Mouse (Mus musculus) stomach, postnatal 0 days (tissue): ENCODE measurements around the gene Plekha8. TPM values are rescaled to one million over a fixed set of nuclear protein-coding genes. Genes with fewer than 3 reads are reported as not detected.

Experiments
- ATAC-seq: fragments of 200-750 bp; cut with Nextera tagmentation; 2 replicates; pipeline ENCODE4 v1.8.0; 2017; ENCODE audit not compliant: low FRiP score, low TSS enrichment
- DNase-seq: peaks from one replicate; pipeline ENCODE4 v3.0.0-alpha.2; 2016; ENCODE audit warnings: low spot score
- H3K27ac ChIP-seq: fragments of 300-500 bp; sonication (generic); replicated peaks from 2 replicates; pipeline ENCODE4 v1.5.1; 2014; ENCODE audit warnings: mild to moderate bottlenecking, control low read depth
- H3K27me3 ChIP-seq: fragments of 300-500 bp; sonication (generic); 2 replicates; pipeline ENCODE4 v1.6.1; 2014; ENCODE audit warnings: low read length; ENCODE audit not compliant: control insufficient read depth, insufficient read depth
- H3K36me3 ChIP-seq: fragments of 300-500 bp; sonication (generic); 2 replicates; pipeline ENCODE4 v1.6.1; 2014; ENCODE audit warnings: low read length, mixed read lengths; ENCODE audit not compliant: control insufficient read depth, insufficient read depth
- H3K4me1 ChIP-seq: fragments of 300-500 bp; sonication (generic); replicated peaks from 2 replicates; pipeline ENCODE4 v1.6.1; 2014; ENCODE audit warnings: antibody characterized with exemption; ENCODE audit not compliant: control insufficient read depth, insufficient read depth
- H3K4me2 ChIP-seq: fragments of 300-500 bp; sonication (generic); replicated peaks from 2 replicates; pipeline ENCODE4 v1.6.1; 2014; ENCODE audit warnings: low read depth, mild to moderate bottlenecking, control low read depth, moderate library complexity
- H3K4me3 ChIP-seq: fragments of 300-500 bp; sonication (generic); 2 replicates; pipeline ENCODE4 v1.5.1; 2014; ENCODE audit warnings: low read depth, low read length, control low read depth
- H3K9ac ChIP-seq: fragments of 300-500 bp; sonication (generic); 2 replicates; pipeline ENCODE4 v1.6.1; 2014; ENCODE audit warnings: mild to moderate bottlenecking, low read length, control low read depth, mixed read lengths
- H3K9me3 ChIP-seq: fragments of 300-500 bp; sonication (generic); 2 replicates; pipeline ENCODE4 v1.6.1; 2016; ENCODE audit warnings: low read length; ENCODE audit not compliant: control insufficient read depth
- CTCF ChIP-seq: IDR thresholded peaks from 2 replicates; pipeline ENCODE4 v1.5.1; 2016; ENCODE audit warnings: antibody characterized with exemption, low read depth, mild to moderate bottlenecking, moderate library complexity
- EP300 ChIP-seq: optimal IDR thresholded peaks from 2 replicates; pipeline ENCODE3; 2016; ENCODE audit warnings: antibody characterized with exemption
- WGBS: fragments of 180-500 bp; shearing (Covaris S2); extraction: QIAGEN DNeasy Blood & Tissue Kit; methylation state at CpG from one replicate; pipeline ENCODE4 v1.1.7; 2014; 5-methylcytosine and 5-hydroxymethylcytosine counted together
- polyA plus RNA-seq: library from polyadenylated mRNA; unstranded; fragments of >200 nt; fragmentation: Nextera tagmentation; extraction: Ambion mirVana; gene quantifications from 2 replicates; pipeline ENCODE4 v1.2.1, GENCODE M21; 2015

Gene Plekha8
- polyA plus RNA-seq, 1 experiment from 2014 or later, result 5.4 TPM

DNA sequence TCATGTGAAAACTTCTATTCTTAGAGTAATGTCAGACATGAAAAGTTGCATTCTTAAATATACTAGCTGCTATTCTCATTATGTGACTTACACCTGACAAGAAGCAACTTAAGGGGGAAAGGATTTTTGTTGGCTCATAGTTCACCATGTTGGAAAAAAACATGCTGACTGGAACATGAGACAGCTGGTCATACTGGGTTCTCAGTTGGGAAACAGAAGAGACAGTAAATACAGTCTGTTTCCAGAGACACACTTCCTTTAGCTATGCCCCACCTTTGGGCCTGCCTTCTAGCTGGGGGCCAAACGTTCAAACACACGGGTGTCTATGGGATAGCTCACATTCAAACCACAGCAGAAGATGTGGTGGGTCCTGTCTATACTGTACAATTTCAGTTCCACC is 41.3 kb upstream of the Plekha8 start:
- 77% methylated on average over 2 of the region's 2 CpGs for WGBS
- TF ChIP-seq EP300 (no peak), CTCF (no peak)
- ATAC-seq, result no peak
- no peaks in the 10 kb centered on the region for H3K4me1 ChIP-seq
- no peak for DNase-seq
- no peaks in the 10 kb centered on the region for H3K36me3 ChIP-seq
- H3K4me2 ChIP-seq, result no peak overlapping the region
- no peaks in the 10 kb centered on the region for H3K27me3 ChIP-seq
- no peak overlapping the region for H3K4me3 ChIP-seq
- H3K27ac ChIP-seq, result no peak overlapping the region
- H3K9ac ChIP-seq, result no peak overlapping the region
- H3K9me3 ChIP-seq, result no peaks in the 10 kb centered on the region

DNA sequence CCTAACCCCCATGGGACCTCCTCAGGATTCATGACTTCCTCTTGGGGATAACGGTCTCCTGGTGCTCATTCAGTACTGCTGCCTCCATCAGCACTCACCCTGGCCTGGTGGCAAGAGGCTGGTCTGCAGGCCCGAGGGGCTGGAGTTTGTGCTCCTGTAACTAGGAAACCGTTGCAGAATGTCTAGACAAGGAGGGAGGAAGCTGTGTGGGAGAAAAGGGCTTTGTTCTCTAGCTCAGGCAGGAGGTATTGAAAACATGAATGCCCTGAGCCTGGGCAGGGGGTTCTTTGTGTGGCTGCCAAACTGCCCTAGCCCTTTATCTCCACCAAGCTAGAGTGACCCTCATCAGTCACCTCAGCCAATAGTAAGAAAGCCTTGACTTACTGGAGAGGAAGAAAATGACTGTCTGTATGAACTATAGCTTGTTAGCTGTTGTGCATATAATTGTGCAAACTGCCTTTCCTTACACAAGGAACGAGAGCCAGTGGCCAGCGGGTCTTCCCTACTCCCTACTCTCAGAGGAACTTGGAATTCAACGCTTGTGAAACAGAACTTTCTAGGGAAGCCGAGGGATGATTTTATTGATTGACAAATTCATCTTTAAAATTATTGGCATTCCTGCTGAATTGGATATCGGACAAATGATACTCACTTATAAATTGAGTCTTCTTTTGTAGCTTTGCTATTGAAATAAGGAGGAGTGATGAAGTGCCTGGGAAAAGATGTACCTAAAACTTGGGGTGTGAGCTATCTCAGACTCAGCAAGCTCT is 40.4 kb upstream of the Plekha8 start:
- H3K9me3 ChIP-seq, result no peaks in the 10 kb centered on the region
- ATAC-seq, result no peak
- H3K4me1 ChIP-seq, result no peaks in the 10 kb centered on the region
- no peak overlapping the region for H3K4me2 ChIP-seq
- no peak overlapping the region for H3K27ac ChIP-seq
- no peak overlapping the region for H3K4me3 ChIP-seq
- H3K9ac ChIP-seq, result no peak overlapping the region
- no peaks in the 10 kb centered on the region for H3K27me3 ChIP-seq
- TF ChIP-seq EP300 (no peak), CTCF (no peak)
- H3K36me3 ChIP-seq, result no peaks in the 10 kb centered on the region
- 62% methylated on average over 8 of the region's 8 CpGs for WGBS
- DNase-seq, result no peak

- ATAC-seq, result no peak
- H3K36me3 ChIP-seq, result no peaks in the 10 kb centered on the region
- H3K9me3 ChIP-seq, result no peaks in the 10 kb centered on the region
- no peaks in the 10 kb centered on the region for H3K4me1 ChIP-seq
- no peak overlapping the region for H3K4me3 ChIP-seq
- DNase-seq, result no peak
- TF ChIP-seq CTCF (no peak), EP300 (no peak)
- H3K27ac ChIP-seq, result no peak overlapping the region
- H3K4me2 ChIP-seq, result no peak overlapping the region
- 46% methylated on average over 1 of the region's 1 CpGs for WGBS
- H3K27me3 ChIP-seq, result no peaks in the 10 kb centered on the region
- H3K9ac ChIP-seq, result no peak overlapping the region
These were observed 39.1 kb upstream of the Plekha8 start for GRCm38 (mm10) chr6:54555816-54556215.

GRCm38 (mm10) chr6:54557671-54558070 is 37.2 kb upstream of the Plekha8 start:
- no peak overlapping the region for H3K27ac ChIP-seq
- H3K27me3 ChIP-seq, result no peaks in the 10 kb centered on the region
- WGBS, result 91% methylated on average over 7 of the region's 7 CpGs
- no peak for ATAC-seq
- H3K4me1 ChIP-seq, result no peaks in the 10 kb centered on the region
- no peak overlapping the region for H3K4me3 ChIP-seq
- TF ChIP-seq EP300, result no peak
- no peak for TF ChIP-seq CTCF
- no peak overlapping the region for H3K9ac ChIP-seq
- no peak for DNase-seq
- H3K36me3 ChIP-seq, result no peaks in the 10 kb centered on the region
- no peaks in the 10 kb centered on the region for H3K9me3 ChIP-seq
- H3K4me2 ChIP-seq, result no peak overlapping the region

DNA sequence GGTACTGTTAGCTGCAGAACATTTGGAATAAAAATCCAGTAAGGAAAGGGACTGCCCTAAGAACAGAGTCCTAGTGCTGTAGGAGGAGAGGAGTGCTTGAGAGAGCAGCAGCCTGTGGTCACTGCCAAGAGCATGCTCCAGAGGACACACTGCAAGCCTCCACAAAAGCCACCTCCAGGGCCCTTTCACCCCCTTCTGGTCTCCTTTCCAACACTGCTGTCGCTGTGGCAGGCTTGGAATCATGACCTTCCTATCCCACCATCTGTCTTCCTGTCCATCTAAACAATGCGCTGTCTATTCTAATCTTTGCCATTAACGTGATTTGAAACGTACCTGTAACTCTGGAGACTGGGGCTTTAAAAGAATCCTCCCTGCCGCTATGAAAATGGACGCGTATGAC is 36.4 kb upstream of the Plekha8 start:
- no peaks in the 10 kb centered on the region for H3K4me1 ChIP-seq

GRCm38 (mm10) chr6:54562018-54562809 is 32.7 kb upstream of the Plekha8 start:
- no peak overlapping the region for H3K4me3 ChIP-seq
- no peak overlapping the region for H3K9ac ChIP-seq
- no peak for ATAC-seq
- WGBS, result 78% methylated on average over 17 of the region's 17 CpGs
- H3K27ac ChIP-seq, result no peak overlapping the region
- no peak for TF ChIP-seq CTCF
- TF ChIP-seq EP300, result no peak
- H3K36me3 ChIP-seq, result no peaks in the 10 kb centered on the region
- 0 out of 2 replicates have a peak, but pooled peaks cover 2% of the 10 kb centered on the region for H3K4me1 ChIP-seq
- DNase-seq, result no peak
- no peaks in the 10 kb centered on the region for H3K27me3 ChIP-seq
- H3K9me3 ChIP-seq, result no peaks in the 10 kb centered on the region
- no peak overlapping the region for H3K4me2 ChIP-seq

More for the DNA sequence above, 36.4 kb upstream of the Plekha8 start:
- Histone ChIP-seq H3K9me3 (no peaks in the 10 kb centered on the region), H3K9ac (no peak overlapping the region), H3K27me3 (no peaks in the 10 kb centered on the region), H3K36me3 (no peaks in the 10 kb centered on the region), H3K27ac (no peak overlapping the region), H3K4me3 (no peak overlapping the region), H3K4me2 (no peak overlapping the region)
- ATAC-seq (no peak), DNase-seq (no peak)
- TF ChIP-seq CTCF (no peak), EP300 (no peak)
- WGBS, result 62% methylated on average over 7 of the region's 7 CpGs
